Mouse (Mus musculus) spleen, adult 2 months (tissue): ENCODE measurements around the gene Zfp568.

Source experiments
- CTCF ChIP-seq: fragments of 200-500 bp; IDR thresholded peaks from 2 replicates; pipeline ENCODE4 v1.5.1; 2011; ENCODE audit warnings: mild to moderate bottlenecking, inconsistent platforms; ENCODE audit not compliant: insufficient read depth, insufficient read length, insufficient replicate concordance; ENCODE audit errors: extremely low read depth
- POLR2A ChIP-seq: fragments of 200-500 bp; IDR thresholded peaks from 2 replicates; pipeline ENCODE4 v1.6.1; 2011; ENCODE audit warnings: low read depth, low read length, inconsistent platforms

DNA sequence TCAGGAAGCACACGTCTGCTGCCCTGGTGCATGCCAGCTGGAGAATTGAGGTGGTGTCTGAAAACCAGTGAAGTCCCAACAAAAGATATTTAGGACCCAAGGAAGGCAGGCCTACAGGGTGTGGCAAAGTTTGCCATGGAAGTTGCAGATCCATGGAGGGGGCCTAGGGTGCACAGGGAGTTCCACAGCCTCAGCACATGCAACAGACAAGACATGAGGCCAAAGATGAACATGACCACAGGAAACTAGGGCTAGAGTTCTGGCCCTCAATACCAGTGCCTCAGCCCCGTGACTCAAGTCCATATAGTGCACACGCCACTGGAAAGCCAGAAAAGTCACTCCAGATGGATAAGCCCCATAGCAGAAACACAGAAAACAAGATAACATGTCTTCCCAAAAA, 44.8 kb downstream of the Zfp568 start:
- no peak for TF ChIP-seq POLR2A
- no peak for TF ChIP-seq CTCF
